Mouse (Mus musculus) right cerebral cortex, postnatal 4 days (tissue): ENCODE measurements around the gene Cpxm1.

ENCODE experiments used
- DNase-seq: peaks from one replicate; pipeline ENCODE4 v3.0.0-alpha.2; 2022

Gene Cpxm1

GRCm38 (mm10) chr2:130397186-130397985, at the start of gene Cpxm1:
Cpxm1 (minus strand) TSS chr2:130397574.
- DNase-seq: peak; percentile 38

DNA sequence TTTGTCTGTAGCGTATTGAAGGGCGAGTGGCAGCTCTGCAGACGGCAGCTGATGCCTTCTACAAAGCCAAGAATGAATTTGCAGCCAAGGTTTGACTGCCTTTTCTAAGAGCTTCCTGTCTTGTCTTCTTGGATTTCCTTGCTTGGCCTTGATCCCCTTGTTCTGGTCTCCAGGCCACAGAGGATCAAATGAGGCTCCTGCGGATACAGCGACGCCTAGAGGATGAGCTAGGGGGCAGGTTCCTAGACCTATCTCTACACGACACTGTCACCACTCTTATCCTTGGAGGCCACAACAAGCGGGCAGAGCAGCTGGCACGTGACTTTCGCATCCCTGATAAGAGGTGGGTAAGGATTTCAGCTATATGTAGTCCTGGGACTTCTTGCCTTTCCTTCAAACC, 44.8 kb upstream of the Cpxm1 start:
- DNase-seq: no peak

GRCm38 (mm10) chr2:130439840-130440480, 42.6 kb upstream of the Cpxm1 start:
- DNase-seq: no peak

- no peak for DNase-seq
These were observed 41.5 kb upstream of the Cpxm1 start for GRCm38 (mm10) chr2:130438861-130439260.

GRCm38 (mm10) chr2:130436769-130437168, 39.4 kb upstream of the Cpxm1 start:
- no peak for DNase-seq

DNA sequence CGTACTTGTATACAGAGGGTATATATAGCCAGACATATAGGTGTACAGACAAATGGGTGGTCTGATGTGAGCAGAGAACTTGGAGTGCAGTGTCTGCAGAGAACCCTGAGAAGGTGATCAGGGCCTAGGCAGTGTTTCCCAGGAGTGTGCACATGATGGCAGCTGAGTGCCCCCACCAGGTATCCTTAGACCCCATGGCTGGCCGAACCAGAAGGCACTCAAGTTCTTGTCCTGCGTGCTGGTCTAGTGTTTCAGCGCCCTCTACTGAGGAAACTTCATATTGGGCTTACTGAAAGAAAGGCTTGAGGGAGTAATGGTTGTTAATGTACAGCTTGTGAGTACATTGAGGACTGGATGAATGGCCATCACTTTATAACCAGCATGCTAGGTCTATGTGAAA, 35.8 kb upstream of the Cpxm1 start:
- peak; percentile 44 for DNase-seq

DNA sequence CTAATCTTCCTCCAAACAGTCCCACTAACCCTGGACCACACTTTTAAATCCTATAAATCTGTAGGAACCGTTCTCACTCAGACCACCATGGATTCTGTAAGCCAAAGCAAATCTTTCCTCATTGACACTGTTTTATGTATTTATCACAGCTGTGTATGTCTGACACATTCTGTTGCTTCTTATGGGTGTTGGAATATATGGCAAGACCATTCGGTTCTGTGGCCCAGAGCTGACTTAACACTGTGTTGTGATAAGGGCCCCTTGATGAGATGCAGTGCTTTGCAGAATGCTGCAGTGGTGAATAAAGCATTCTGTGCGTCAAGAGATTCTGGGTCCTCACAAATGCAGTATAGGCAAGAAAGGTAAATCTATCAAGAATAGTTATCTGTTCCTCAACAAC, 34.8 kb upstream of the Cpxm1 start:
- DNase-seq: no peak

DNA sequence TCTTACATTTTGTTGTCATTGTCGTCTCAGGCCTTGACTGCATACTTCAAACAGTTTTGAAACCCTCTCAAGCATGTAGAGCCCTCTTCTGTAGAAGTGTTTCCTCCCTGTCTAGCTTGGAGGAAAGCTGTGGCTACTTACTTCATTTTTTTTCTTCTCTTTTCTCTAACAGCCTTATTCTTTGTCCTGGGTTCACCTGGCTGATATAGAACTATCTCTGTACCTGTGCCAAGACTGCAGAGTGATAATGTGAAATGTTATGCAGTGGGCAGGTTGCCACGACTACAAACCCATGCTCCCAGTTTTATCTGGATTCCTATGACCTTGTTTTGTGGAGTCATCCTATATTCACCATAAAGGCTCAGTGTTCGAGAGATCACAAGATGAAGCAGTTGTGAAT, 33.1 kb upstream of the Cpxm1 start:
- DNase-seq: no peak

DNA sequence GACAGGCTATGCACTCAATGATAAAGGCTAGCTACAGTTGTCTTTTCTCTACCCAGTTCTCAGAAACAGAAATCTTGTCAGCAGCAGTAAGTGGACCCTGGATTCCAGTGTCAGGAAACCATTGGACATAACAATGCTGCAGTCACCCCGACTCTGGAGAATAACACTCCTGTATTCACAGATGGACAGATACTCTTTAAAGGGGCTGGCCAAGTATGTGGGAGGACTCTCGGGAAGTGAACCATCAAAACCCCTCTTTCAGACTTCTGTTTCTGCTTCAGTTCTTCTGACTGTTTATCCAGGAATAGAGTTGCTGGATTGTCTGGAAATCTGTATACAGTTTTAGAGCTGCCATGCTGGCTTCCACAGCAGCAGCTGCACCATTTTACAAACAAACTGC, 32.5 kb upstream of the Cpxm1 start:
- no peak for DNase-seq

DNA sequence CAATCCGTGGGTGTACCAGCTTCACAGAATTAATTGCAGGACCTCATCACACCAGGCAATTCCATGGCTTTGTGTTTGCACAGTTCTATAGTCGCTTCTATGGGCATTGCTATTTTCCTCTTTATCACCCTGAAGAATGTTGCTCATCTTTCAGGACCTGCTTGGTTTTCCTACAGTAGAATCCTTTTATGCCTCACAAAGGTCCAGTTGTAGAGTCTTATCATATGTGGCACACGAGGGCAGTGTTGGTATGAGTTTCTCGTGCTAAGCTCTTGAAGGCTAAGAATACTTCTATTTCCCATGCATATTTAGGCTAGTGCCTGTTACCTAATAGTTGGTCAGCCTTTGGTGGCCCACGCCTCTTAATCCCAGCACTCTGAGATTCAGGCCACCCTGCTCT, 27.7 kb upstream of the Cpxm1 start:
- no peak for DNase-seq

DNA sequence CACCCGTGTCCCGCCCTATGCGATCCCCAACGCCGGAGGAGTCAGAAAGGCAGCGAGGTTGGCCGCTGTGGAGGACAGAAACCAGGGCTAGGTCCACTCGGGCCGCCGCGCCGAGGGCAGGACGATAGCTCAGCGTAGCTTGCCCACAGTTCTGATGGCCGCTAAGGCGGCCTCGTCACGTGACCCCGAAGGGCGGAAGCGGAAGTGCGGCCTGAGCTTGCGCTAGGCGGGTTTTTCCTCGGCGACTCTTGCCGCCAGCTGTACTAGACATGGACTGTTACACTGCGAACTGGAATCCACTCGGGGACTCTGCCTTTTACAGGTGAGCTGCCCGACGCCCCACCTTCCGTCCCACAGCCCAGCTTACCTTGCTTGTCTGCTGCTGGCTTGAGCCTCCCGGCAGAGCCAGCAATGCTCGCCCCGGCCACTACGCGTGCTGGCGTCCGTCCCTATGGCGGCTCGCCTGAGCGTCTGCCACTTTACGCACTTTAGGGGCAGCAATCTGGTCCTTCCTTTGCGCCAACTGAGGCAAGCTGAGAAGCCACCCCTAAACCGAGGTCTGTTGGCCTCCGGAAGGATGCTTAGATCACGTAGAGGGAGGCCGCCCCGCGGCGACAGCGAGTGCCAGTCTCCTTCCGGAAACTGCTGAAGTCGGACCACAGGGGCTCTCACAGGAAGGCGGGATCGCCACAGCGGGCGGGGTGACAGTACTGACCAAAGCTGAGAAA, 26.9 kb upstream of the Cpxm1 start, which contains the start of the genes Vps16 and Pced1a:
Vps16 (plus strand) TSS at position 214 of the 728 bp plus-strand sequence.
Pced1a (minus strand) TSS at position 576 of the 728 bp plus-strand sequence.
- peak; percentile 89 for DNase-seq

DNA sequence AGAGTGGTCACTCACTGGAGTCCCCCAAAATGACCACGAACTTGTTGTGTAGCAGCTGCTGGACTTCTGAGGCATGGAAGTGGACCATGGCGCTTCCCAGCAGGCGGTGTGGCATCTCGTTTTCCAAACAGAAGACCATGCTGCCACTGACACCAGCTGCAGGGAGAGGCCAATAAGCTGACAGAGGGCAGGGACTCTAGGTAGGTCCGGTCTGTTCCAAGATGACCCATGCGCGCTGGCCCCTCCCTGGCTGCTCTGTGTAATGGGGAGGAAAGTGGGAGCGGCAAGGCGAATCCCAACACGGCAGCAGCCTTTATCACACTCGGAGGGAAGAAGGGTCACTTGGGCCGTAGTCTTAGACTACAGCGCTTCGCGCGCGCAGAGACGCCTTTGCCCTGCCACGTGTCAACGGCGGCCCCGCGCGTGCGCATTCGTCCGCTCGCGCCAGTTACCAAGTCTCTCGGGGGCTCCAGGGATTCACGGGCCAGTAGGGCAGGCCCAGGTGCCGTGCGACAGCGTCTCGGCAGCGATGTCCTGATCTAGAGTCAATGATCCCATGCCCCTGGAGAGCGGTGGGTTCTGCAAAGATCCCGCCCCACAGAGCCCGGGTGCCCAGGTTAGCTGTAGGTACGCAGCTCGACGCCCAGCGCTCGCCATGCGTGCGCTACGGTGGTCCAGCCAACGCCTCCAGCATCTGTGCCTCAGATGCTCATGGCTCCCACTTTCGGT, 26.2 kb upstream of the Cpxm1 start:
- peak; percentile 85 for DNase-seq

DNA sequence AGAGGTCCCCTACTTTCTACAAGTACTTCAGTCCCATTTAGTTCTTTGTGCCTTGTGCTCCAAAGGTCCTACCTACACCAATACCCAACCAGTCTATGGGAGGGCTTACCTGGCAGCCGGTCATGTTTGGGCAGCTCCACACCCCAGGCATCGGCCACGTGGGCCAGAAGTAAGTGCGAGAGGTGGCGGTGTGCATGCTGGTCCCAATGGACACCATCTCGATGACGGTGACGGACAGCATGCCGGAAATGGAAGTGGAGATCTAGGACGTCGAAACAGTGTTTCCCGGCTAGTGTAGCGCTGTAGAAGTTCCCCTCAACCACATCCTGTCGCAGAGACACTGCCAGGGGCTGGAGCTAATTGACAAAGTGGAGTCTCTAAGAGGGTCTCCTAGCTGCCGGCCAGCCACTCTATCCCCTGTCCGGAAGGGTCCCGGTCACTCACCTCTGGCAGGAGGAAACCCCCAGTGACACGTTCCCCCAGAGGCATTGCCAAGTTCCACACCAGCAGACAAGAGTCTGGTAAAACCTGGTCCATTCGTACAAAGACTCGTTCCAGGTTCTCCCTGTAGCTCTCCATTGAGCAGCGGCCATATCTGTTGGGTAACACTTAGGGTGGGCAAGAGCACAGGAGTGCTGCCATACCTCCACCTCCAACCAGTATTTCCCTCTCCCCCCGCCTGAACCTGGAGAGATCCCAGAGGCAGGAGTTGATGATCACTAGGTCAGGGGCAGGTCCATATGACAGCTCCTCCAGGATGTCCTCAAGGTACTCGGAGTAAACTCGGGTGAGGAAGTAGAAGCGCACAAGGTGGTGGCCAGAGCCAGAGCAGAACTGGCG, 24.6 kb upstream of the Cpxm1 start:
- DNase-seq: no peak

DNA sequence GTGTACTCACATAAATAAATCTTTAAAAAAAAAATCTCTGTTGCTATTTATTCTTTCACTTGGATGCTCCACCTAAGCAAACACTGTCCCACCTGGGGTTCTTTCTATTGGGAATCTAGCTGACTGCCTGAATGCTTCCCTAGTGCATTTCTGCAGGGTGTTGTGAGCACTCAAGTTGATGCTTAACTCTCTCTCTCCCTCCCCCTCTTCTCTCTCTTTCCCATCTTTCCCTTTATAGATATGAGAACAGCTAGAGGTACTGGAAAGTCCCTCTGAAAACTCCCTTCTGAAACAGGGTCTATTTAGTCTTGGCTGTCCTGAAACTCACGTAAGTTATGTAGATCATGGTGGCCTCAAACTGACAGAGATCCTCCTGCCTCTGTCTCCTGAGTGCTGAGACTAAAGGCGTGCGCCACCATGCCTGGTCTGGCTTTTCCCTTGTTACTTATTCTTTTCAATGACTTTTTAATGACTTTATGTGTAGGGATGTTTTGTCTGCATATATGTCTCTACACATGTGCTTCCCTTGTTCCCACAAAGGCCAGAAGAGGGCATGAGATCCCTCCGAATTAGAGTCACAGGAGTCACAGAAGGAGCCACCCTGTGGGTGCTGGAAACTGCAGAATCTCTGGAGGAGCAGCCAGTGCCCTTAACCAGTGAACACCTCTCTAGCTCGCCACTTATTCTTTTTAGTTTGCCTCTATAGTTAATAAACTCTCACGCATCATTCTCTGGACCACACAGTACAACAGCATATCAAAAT, 16.9 kb upstream of the Cpxm1 start:
- DNase-seq: no peak

DNA sequence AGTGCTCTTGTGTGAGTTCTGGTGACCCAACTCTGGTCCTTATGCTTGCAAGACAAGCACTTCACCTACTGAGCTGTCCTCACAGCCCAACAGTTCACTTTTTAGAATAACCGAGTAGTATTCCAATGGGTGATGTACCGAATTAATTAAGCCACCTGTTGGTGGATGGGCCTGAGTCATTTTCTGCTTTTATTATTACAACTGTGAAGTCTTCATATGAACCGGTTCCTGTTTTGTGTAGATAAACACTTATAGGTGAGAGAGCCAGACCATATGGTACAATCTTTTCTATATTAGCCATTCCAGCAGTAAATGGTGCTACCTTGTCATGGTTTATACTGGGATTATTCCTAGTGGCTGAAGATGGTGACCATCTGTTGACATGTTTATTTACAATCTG, 15.4 kb upstream of the Cpxm1 start:
- no peak for DNase-seq

DNA sequence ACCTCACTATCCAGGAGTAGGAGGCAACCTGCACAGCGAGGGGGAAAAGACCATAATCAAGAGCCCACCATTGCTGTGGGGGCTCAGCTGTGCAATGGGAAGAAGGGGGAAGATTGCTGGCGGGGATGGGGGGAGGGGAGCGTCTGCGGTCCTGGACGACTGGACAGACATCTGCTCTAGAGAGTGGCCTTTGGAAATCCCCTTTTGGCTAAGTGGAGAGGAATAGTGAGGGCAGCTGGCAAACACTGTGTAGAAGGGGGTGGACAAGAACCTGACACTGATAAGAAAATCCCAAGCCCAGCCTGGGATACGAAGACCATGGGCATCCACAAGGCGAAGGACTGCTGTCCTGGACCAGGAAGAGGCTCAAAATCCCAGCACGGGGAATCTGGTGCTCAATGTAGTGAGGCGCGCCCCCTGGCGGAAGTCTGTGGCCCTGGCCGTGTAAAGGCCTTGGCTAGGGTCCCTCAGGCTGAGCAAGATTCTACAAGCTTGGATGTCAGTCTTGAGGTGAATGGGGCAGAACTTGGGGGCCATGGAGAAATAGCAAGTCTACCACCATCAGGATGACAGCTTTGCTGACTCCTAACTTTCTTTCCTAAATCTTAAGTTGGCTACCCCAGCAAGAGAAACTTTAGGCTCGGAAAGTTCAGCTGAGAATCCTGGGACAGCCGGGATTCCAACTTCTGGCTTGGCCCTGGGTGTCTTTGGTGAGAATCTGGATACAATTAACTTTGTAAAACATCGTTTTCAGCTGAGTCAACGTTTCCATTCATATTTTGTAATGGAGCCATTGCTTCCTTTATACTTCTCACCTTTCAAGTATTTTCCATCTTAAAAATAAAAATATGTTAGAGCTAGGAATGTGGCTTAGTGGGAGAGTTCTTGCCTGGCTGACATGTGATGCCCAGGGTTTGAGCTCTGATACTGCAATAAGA, 14.5 kb upstream of the Cpxm1 start:
- DNase-seq: peak; percentile 88

DNA sequence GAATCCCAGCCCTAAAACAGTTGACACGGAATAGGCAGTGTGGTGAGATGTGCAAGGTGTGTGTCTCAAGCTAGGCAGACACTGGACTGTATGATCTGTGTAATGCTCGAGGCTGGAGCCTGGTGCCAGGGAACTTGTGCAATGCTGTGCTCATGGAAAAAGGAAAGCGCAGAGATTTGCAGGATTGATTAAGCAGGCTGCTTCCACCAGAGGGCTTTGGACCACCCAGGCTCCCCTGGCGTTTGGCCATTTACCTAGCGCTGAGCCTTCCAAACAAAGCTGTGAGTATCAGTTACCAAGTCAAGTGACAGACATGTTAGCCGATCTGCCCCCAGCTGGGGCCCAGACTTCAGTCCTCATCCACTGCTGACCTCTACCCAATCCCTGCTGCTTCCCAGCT, 10.8 kb upstream of the Cpxm1 start:
- DNase-seq: no peak

GRCm38 (mm10) chr2:130406178-130406577, 8.8 kb upstream of the Cpxm1 start, which contains the start of gene Tmem239:
Tmem239 (plus strand) TSS chr2:130406478.
- DNase-seq: no peak

- DNase-seq: no peak
These were observed 7.6 kb upstream of the Cpxm1 start, which contains the start of the genes Gm28372 and 1700020A23Rik for GRCm38 (mm10) chr2:130404939-130405338. Gm28372 (plus strand) TSS chr2:130405239. 1700020A23Rik (plus strand) TSS chr2:130405259.

DNA sequence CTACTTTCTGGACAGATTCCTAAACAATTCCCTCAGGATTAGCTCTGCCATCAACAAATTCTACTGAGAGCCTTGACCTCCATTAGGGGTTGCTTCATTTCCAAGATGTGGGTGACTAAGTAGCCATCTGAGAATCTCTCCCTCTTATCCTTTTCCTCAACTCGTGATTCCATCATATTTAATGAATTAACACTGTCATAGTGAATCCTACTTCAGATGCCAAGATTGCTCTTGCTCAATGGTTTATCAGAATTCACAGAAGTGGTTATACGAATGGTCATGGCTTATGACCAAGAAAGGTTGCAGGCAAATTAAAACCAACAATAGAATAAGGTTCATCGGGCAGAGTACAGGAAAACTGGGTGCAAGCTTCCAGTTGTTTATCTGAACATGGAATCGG, 4.5 kb upstream of the Cpxm1 start:
- no peak for DNase-seq
